Mouse (Mus musculus) frontal cortex, adult 2 months (tissue): ENCODE measurements around the gene Tecpr2. TPM values are rescaled to one million over a fixed set of nuclear protein-coding genes. Genes with fewer than 3 reads are reported as not detected.

Experiments used
- DNase-seq, 2 experiments: peaks; one replicate each; pipeline ENCODE4 v3.0.0; 2022; ENCODE audit warnings: low spot score in 1 of 2; ENCODE audit errors: extremely low spot score in 1 of 2
- polyA plus RNA-seq: library from polyadenylated mRNA; depleted of rRNA; stranded (reverse); fragments of >200 nt; gene quantifications from 2 replicates; pipeline ENCODE4 v1.2.3, GENCODE M21; 2012

Gene Tecpr2
- polyA plus RNA-seq, 1 experiment: 29.4 TPM

- peak in 1 of 2 experiments; percentile 50 for DNase-seq
Measured at GRCm38 (mm10) chr12:110861256-110861655, 27.8 kb upstream of the Tecpr2 start.

- DNase-seq: peak in 1 of 2 experiments; percentile 44
Measured at GRCm38 (mm10) chr12:110864008-110864407, 25.1 kb upstream of the Tecpr2 start.

- DNase-seq: no peak
Measured at GRCm38 (mm10) chr12:110865571-110865970, 23.5 kb upstream of the Tecpr2 start.

- DNase-seq: peak in 1 of 2 experiments; percentile 48
Measured at GRCm38 (mm10) chr12:110865989-110866388, 23.1 kb upstream of the Tecpr2 start.

- DNase-seq: no peak
Measured at GRCm38 (mm10) chr12:110870107-110870506, 19.0 kb upstream of the Tecpr2 start.

- DNase-seq: no peak
Measured at GRCm38 (mm10) chr12:110871247-110871646, 17.8 kb upstream of the Tecpr2 start.

- no peak for DNase-seq
Measured at GRCm38 (mm10) chr12:110875351-110875750, 13.7 kb upstream of the Tecpr2 start.

GRCm38 (mm10) chr12:110882291-110882690, 6.8 kb upstream of the Tecpr2 start:
- no peak for DNase-seq

- DNase-seq: no peak
Measured at GRCm38 (mm10) chr12:110885251-110885650, 3.8 kb upstream of the Tecpr2 start.

GRCm38 (mm10) chr12:110888106-110888505, 958 bp upstream of the Tecpr2 start:
- no peak for DNase-seq

GRCm38 (mm10) chr12:110888606-110889005, 458 bp upstream of the Tecpr2 start:
- DNase-seq: peak in 1 of 2 experiments; percentile 37

- DNase-seq: no peak
Measured at GRCm38 (mm10) chr12:110891887-110892286, 2.8 kb downstream of the Tecpr2 start.

GRCm38 (mm10) chr12:110902106-110902505, 13.0 kb downstream of the Tecpr2 start:
- DNase-seq: no peak

GRCm38 (mm10) chr12:110903536-110903935, 14.5 kb downstream of the Tecpr2 start:
- peak in 1 of 2 experiments; percentile 56 for DNase-seq

GRCm38 (mm10) chr12:110907845-110908244, 18.8 kb downstream of the Tecpr2 start:
- DNase-seq: no peak

- DNase-seq: peak; percentile 54 to 62
Measured at GRCm38 (mm10) chr12:110909962-110910361, 20.9 kb downstream of the Tecpr2 start.

- no peak for DNase-seq
Measured at GRCm38 (mm10) chr12:110915761-110916160, 26.7 kb downstream of the Tecpr2 start.

- no peak for DNase-seq
Measured at GRCm38 (mm10) chr12:110920254-110920653, 31.2 kb downstream of the Tecpr2 start.

GRCm38 (mm10) chr12:110921572-110921971, 32.5 kb downstream of the Tecpr2 start:
- no peak for DNase-seq

GRCm38 (mm10) chr12:110932820-110933219, 43.8 kb downstream of the Tecpr2 start:
- DNase-seq: peak in 1 of 2 experiments; percentile 63

- peak; percentile 69 to 92 for DNase-seq
Measured at GRCm38 (mm10) chr12:110935983-110936620, 47.0 kb downstream of the Tecpr2 start.

- DNase-seq: no peak
Measured at GRCm38 (mm10) chr12:110937496-110937895, 48.4 kb downstream of the Tecpr2 start.

GRCm38 (mm10) chr12:110939385-110939784, 50.3 kb downstream of the Tecpr2 start:
- no peak for DNase-seq
